Mouse (Mus musculus): Measurements from ENCODE around the gene Bckdhb.

DNA sequence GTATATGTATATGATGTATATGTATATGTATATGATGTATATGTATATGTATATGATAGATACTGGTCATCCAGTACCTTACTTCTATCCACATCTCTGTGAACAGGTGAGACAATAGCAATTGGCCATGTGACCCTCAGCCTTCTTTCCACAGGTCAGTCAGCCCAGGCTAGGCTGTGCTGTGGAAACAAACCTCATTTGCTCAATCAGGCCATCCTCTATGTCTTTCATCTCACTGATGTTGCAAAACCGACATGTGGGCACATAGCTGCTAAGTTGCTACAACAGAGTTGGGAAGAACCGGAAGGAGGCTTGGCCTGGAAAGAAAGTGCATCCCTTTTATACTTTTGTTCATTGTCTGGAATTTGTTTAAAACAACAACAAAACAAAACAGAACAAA is 22.9 kb upstream of the Bckdhb start:
- TF ChIP-seq POLR2A (IDR thresholded peaks at IDR 0.05; ENCODE audit: insufficient read depth, low read depth, low read length): no peak
- TF ChIP-seq CTCF (IDR thresholded peaks at IDR 0.05; ENCODE audit: insufficient read depth, low read depth, low read length): no peak

Data from olfactory bulb, adult 2 months (tissue).